Mouse (Mus musculus) gastrocnemius, postnatal 36 days (tissue): ENCODE data around the gene Vim. TPM values are rescaled to one million over a fixed set of nuclear protein-coding genes. Genes with fewer than 3 reads are reported as not detected.

ENCODE experiments used
- DNase-seq, 2 experiments: peaks; one replicate each; pipeline ENCODE4 v3.0.0; 2022
- intact Hi-C: fragments of 180-260 bp; cut with DNase I; formaldehyde crosslinking; loops from one replicate; pipeline ENCODE4 v1.15.1; 2025
- total RNA-seq, 2 experiments: library from RNA; stranded (reverse); gene quantifications; 2 replicates each; pipeline ENCODE4 v1.2.3; 2021

Vim gene
- total RNA-seq, 2 experiments from 2014 or later: 118 to 161 TPM

- intact Hi-C loops: no loop called here
- DNase-seq: no peak
These were observed 56.6 kb downstream of the Vim start for GRCm38 (mm10) chr2:13630136-13630832.

Other genes with a start within 250 kb of the Vim start
- under 1 TPM; 0.05 to 0.08 TPM for gene Cubn, start 82.1 kb upstream of the Vim start, total RNA-seq
- gene Trdmt1, start 29.3 kb upstream of the Vim start, total RNA-seq: 1 to 10 TPM; 3.4 to 4.3 TPM
- 1 to 10 TPM in 1 of 2 experiments, under 1 TPM in 1; 0.47 to 1.2 TPM for gene St8sia6, start 220.1 kb downstream of the Vim start, total RNA-seq